Mouse (Mus musculus) embryonic facial prominence, embryonic 12.5 days (tissue): ENCODE results near the gene Rps7. TPM values are rescaled to one million over a fixed set of nuclear protein-coding genes. Genes with fewer than 3 reads are reported as not detected.

ENCODE experiments used
- ATAC-seq: fragments of 200-750 bp; cut with Nextera tagmentation; 2 replicates; pipeline ENCODE4 v1.8.0; 2017; ENCODE audit not compliant: insufficient number of reproducible peaks, insufficient read depth, low FRiP score, low TSS enrichment
- H3K27ac ChIP-seq: fragments of 300-500 bp; sonication (generic); 2 replicates; pipeline ENCODE4 v1.5.1; 2016; ENCODE audit warnings: mild to moderate bottlenecking
- H3K27me3 ChIP-seq: fragments of 300-500 bp; sonication (generic); 2 replicates; pipeline ENCODE4 v1.6.1; 2016; ENCODE audit warnings: mild to moderate bottlenecking, moderate library complexity
- H3K36me3 ChIP-seq: fragments of 300-500 bp; sonication (generic); 2 replicates; pipeline ENCODE4 v1.6.1; 2016; ENCODE audit warnings: mild to moderate bottlenecking
- H3K4me1 ChIP-seq: fragments of 300-500 bp; sonication (generic); 2 replicates; pipeline ENCODE4 v1.6.1; 2016
- H3K4me2 ChIP-seq: fragments of 300-500 bp; sonication (generic); replicated peaks from 2 replicates; pipeline ENCODE4 v1.6.1; 2016; ENCODE audit warnings: mild to moderate bottlenecking, moderate library complexity
- H3K4me3 ChIP-seq: fragments of 300-500 bp; sonication (generic); 2 replicates; pipeline ENCODE4 v1.5.1; 2016; ENCODE audit warnings: mild to moderate bottlenecking
- H3K9ac ChIP-seq: fragments of 300-500 bp; sonication (generic); 2 replicates; pipeline ENCODE4 v1.6.1; 2016; ENCODE audit warnings: mild to moderate bottlenecking, moderate library complexity
- H3K9me3 ChIP-seq: fragments of 300-500 bp; sonication (generic); 2 replicates; pipeline ENCODE4 v1.6.1; 2016; ENCODE audit warnings: mild to moderate bottlenecking, moderate library complexity
- whole genome bisulfite sequencing: fragments of 180-500 bp; shearing (Covaris S2); methylation state at CpG from one replicate; pipeline ENCODE4 v1.1.7; 2016; 5-methylcytosine and 5-hydroxymethylcytosine counted together
- polyA plus RNA-seq: library from polyadenylated mRNA; unstranded; fragments of >200 nt; fragmentation: Nextera tagmentation; extraction: Ambion mirVana; gene quantifications from 2 replicates; pipeline ENCODE4 v1.2.1, GENCODE M21; 2016

Gene Rps7
- polyA plus RNA-seq, 1 experiment from 2014 or later = 761 TPM

DNA sequence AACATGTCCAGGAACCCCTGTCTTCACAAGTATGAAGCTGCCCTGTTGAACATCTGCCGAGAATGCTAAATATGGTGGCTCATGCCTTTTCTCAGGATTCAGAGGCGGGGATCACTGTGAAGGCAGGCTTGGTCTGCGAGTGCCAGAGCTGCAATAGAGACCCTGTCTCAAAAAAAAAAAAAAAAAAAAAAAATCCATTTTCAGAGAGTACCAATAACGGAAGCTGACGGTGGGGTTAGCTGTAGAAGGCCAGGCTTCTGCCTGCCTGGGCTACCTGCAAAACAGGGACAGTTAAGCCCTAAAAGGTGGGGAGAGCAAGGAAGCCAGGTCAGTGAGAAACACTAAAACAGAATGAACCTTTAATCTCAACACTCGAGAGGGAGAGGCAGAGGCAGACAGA is 790 bp upstream of the Rps7 start:
- Histone ChIP-seq H3K9me3 (no peaks in the 10 kb centered on the region), H3K9ac (no peak overlapping the region), H3K4me3 (peak overlapping the region; percentile 89), H3K4me2 (peak overlapping the region; percentile 44), H3K36me3 (peaks cover 31% of the 10 kb centered on the region), H3K27ac (no peak overlapping the region), H3K4me1 (peaks cover 9% of the 10 kb centered on the region), H3K27me3 (no peaks in the 10 kb centered on the region)
- WGBS = 83% methylated on average over 6 of the region's 6 CpGs
- ATAC-seq = no peak

DNA sequence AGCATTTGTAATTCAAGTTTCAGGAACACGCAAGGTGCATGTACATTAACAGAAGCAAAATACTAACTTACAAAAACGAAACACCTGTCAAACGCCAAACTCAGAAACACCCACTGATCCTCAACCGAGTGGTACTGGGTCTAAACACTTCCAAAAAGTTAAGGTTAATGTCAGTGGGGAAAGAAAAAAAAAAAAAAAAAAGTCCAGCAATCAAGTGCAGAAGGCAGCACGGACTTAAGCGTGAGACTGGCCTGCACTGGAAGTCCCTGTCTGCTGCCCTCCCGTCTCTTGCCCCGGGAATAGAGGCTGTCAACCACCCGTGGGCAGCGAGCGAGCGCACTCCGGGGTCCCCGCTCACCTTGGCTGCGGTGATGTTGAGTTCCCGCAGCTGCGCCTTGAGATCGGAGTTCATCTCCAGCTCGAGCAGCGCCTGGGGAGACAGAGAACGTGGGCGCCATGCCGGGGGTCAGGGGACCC is 657 bp downstream of the Rps7 start:
- Histone ChIP-seq H3K9me3 (no peaks in the 10 kb centered on the region), H3K36me3 (peaks cover 45% of the 10 kb centered on the region), H3K4me3 (peak overlapping the region; percentile 89), H3K27me3 (no peaks in the 10 kb centered on the region), H3K4me1 (peaks cover 9% of the 10 kb centered on the region), H3K27ac (peak overlapping the region; percentile 94), H3K4me2 (peak overlapping the region; percentile 84), H3K9ac (peak overlapping the region; percentile 98)
- ATAC-seq = 0 out of 2 replicates have a peak, but pooled peaks have one; percentile 18
- WGBS = 2% methylated on average over 23 of the region's 23 CpGs

DNA sequence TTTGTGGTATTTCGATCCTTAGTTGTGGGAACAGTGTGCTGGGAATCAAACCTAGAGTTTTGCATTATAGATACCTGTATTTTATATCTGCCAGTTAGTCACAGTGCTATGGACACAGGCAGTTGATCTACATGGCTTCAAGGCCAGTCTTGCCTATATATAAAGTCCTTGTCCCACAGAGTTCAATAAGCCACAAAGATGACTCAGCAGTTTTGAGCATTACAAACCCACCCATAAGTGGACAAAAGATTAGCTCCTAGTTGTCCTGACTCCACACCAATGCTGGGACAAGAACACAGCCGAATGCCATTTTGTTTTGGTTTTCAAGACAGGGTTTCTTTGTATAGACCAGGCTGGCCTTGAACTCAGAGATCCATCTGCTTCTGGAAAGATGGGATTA is 7.3 kb downstream of the Rps7 start:
- Histone ChIP-seq H3K9me3 (no peaks in the 10 kb centered on the region), H3K27me3 (no peaks in the 10 kb centered on the region), H3K9ac (no peak overlapping the region), H3K36me3 (peaks cover 55% of the 10 kb centered on the region), H3K4me2 (no peak overlapping the region), H3K4me3 (no peak overlapping the region), H3K27ac (no peak overlapping the region), H3K4me1 (no peaks in the 10 kb centered on the region)
- no peak for ATAC-seq
- WGBS = 90% methylated on average over 2 of the region's 2 CpGs

DNA sequence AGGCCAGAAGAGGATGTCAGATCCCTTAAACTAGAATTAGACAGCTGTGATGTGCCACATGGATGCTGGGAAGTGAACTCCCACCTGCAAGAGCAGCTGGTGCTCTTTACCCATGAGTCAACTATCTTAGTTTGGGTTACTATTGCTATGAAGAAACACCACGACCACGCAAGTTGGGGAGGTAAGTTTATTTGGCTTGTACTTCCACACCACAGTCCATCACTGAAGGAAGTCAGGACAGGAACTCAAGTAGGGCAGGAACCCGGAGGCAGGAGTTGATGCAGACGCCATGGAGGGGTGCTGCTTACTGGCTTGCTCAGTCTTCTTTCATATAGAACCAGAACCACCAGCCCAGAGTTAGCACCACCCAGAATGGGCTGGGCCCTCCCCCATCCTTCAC is 8.7 kb downstream of the Rps7 start:
- Histone ChIP-seq H3K27me3 (no peaks in the 10 kb centered on the region), H3K4me2 (no peak overlapping the region), H3K4me1 (peaks cover 4% of the 10 kb centered on the region; the same call in 1 of the 2 replicates), H3K4me3 (no peak overlapping the region), H3K36me3 (peaks cover 42% of the 10 kb centered on the region), H3K27ac (no peak overlapping the region), H3K9me3 (no peaks in the 10 kb centered on the region), H3K9ac (no peak overlapping the region)
- 70% methylated on average over 4 of the region's 4 CpGs for WGBS
- no peak for ATAC-seq

DNA sequence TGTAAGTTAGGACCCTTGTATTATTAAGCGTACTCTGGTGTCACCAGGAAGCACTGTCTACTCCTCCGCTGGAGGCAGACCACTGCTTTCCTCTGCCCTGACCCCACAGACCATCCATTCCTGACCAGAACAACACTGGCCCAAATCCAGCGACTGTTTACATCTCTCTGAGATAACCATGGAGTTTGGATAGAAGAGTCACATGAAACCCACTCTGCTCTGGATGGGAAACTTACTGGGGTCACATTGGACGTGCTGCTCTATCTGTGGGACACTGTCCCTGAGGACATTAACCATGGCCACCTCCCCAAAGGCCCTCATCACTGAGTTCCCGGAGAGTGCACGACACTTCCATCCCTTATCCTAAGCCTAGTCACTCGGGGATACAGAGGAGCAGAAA is 10.3 kb downstream of the Rps7 start:
- peaks cover 11% of the 10 kb centered on the region; the same call in 1 of the 2 replicates for H3K4me1 ChIP-seq
- H3K9me3 ChIP-seq = no peaks in the 10 kb centered on the region
- no peak overlapping the region for H3K9ac ChIP-seq
- no peak overlapping the region for H3K4me2 ChIP-seq
- no peak overlapping the region for H3K4me3 ChIP-seq
- H3K27ac ChIP-seq = no peak overlapping the region
- peaks cover 25% of the 10 kb centered on the region for H3K36me3 ChIP-seq
- WGBS = 77% methylated on average over 7 of the region's 7 CpGs
- H3K27me3 ChIP-seq = no peaks in the 10 kb centered on the region
- ATAC-seq = no peak

DNA sequence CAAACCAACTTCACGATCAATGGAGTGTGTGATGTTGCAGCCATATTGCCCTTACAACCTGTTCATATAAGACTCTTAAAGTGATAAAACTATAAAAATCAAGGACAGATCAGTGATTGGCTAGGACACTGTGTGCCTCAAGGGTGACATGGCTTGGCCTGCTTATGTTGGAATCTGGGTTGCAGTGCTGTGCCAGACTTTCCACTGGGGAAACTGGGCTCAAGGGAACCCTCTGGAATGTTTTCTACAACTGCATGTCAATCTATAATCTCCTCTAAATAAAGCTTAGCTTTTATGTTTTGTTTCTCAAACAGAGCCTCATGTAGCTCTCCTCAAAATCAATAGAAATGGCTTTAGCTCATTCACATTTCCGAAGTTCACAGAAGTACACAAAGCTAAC is 11.5 kb downstream of the Rps7 start:
- H3K27ac ChIP-seq = no peak overlapping the region
- peaks cover 13% of the 10 kb centered on the region for H3K36me3 ChIP-seq
- H3K9ac ChIP-seq = no peak overlapping the region
- 87% methylated on average over 2 of the region's 2 CpGs for WGBS
- no peak overlapping the region for H3K4me2 ChIP-seq
- ATAC-seq = no peak
- no peaks in the 10 kb centered on the region for H3K27me3 ChIP-seq
- peaks cover 11% of the 10 kb centered on the region; the same call in 1 of the 2 replicates for H3K4me1 ChIP-seq
- H3K4me3 ChIP-seq = no peak overlapping the region
- no peaks in the 10 kb centered on the region for H3K9me3 ChIP-seq

DNA sequence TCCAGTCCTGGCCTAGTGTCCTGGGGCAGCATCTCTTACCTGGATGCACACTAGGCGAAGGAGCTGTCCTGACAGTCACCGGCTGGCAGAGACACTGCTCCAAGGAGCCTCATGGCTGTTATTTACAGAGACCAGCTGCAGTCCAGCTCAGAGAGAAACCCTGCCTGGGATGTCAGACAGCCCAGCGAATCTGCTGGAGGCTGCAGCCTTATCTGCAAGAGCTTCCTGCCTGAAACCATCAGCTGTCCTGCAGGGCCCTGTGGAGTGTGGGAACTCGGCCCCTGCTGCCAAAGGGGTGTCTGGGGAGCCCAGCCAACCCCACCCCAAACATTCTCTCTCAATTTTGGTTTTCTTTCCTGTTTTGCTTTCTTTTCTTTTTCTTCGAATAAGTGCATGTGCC is 12.6 kb downstream of the Rps7 start, which contains the start of gene Colec11:
Gene Colec11, minus strand, starts transcription at position 183 of the 400 bp plus-strand sequence.
- no peaks in the 10 kb centered on the region for H3K27me3 ChIP-seq
- WGBS = 64% methylated on average over 5 of the region's 5 CpGs
- peaks cover 11% of the 10 kb centered on the region; the same call in 1 of the 2 replicates for H3K4me1 ChIP-seq
- peaks cover 3% of the 10 kb centered on the region for H3K36me3 ChIP-seq
- H3K27ac ChIP-seq = no peak within 1 kb of the TSS
- H3K9ac ChIP-seq = no peak within 1 kb of the TSS
- ATAC-seq = no peak
- H3K9me3 ChIP-seq = no peaks in the 10 kb centered on the region
- H3K4me2 ChIP-seq = no peak within 1 kb of the TSS
- no peak within 1 kb of the TSS for H3K4me3 ChIP-seq

DNA sequence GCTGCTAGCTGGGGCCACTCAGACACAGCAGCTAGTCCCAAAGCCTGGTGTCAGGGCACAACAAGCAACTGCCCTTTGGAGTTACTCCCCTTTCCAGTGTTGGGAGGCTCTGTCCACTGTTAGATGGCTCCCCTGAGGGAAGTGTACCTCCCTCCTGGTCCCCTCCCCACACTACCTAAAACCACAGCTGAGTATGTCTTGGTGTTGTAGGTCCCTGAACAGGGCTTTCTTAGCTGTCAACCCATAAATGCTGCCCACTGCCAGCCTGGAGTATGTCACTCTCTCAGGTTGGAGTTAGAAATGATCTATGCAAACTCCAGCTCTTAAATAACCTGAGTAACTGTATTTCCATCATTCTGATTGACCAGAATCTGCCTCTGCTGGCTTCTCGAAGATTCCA is 13.1 kb downstream of the Rps7 start:
- H3K4me2 ChIP-seq = no peak overlapping the region
- WGBS = 81% methylated on average over 1 of the region's 1 CpGs
- no peak overlapping the region for H3K9ac ChIP-seq
- no peak overlapping the region for H3K4me3 ChIP-seq
- H3K4me1 ChIP-seq = peaks cover 11% of the 10 kb centered on the region; the same call in 1 of the 2 replicates
- H3K36me3 ChIP-seq = no peaks in the 10 kb centered on the region
- no peaks in the 10 kb centered on the region for H3K27me3 ChIP-seq
- H3K9me3 ChIP-seq = no peaks in the 10 kb centered on the region
- ATAC-seq = no peak
- no peak overlapping the region for H3K27ac ChIP-seq

DNA sequence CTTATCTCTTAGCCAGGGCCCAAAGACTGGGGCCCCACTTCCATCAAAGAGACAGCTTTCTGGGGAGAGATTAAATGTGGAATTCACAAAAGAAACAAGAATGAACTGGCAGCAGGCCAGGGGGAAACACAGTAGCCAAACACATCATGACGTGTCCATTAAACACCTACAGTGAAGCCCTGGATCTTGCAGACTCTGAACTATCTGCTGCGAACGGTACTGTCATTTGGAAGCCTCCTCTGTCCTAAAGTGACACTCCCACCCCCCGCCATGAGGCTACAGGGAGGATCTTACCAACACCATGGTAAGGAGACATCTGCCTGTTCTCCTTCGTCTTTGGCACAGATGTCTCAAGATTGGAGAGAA is 13.6 kb downstream of the Rps7 start:
- no peaks in the 10 kb centered on the region for H3K36me3 ChIP-seq
- peaks cover 11% of the 10 kb centered on the region; the same call in 1 of the 2 replicates for H3K4me1 ChIP-seq
- no peak overlapping the region for H3K27ac ChIP-seq
- H3K9ac ChIP-seq = no peak overlapping the region
- no peaks in the 10 kb centered on the region for H3K27me3 ChIP-seq
- H3K4me2 ChIP-seq = no peak overlapping the region
- no peak for ATAC-seq
- no peaks in the 10 kb centered on the region for H3K9me3 ChIP-seq
- no peak overlapping the region for H3K4me3 ChIP-seq
- 53% methylated on average over 5 of the region's 5 CpGs for WGBS

DNA sequence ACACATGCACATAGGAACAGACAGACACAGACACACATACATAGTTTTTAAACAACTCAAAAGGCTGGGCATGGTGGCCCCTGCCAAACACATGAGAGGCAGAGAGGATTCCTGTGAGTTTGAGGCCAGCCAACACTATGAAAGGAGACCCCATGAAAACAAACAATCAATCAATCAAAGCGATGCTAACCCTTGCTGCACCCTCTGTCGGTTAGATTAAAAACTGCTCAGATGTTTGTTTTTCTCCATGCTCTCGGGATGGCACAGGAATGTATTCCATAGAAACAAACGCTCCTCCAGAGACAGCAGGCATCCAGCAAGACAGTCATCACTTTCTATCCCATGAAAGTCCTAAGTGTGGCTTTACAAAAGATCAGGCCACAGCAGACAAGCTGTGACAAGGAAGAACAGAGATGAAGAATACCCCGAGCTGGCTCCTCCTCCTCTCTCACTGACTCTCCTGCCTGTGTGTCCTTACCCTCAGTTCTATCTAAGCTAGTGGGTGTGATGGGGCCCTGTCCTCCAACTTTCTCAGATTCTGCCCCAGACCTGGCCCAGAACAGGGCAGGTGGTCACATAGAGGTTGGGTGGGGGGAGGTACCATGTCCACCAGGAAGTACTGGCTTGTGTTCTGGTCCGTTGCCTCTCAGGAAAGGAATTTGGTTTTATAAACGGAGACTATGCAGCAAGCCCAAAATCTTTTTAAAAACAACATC is 14.1 kb downstream of the Rps7 start:
- H3K36me3 ChIP-seq = no peaks in the 10 kb centered on the region
- H3K4me2 ChIP-seq = no peak overlapping the region
- no peaks in the 10 kb centered on the region for H3K27me3 ChIP-seq
- ATAC-seq = no peak
- 28% methylated on average over 7 of the region's 7 CpGs for whole genome bisulfite sequencing
- no peak overlapping the region for H3K4me3 ChIP-seq
- no peaks in the 10 kb centered on the region for H3K9me3 ChIP-seq
- no peak overlapping the region for H3K9ac ChIP-seq
- peaks cover 11% of the 10 kb centered on the region; the same call in 1 of the 2 replicates for H3K4me1 ChIP-seq
- H3K27ac ChIP-seq = no peak overlapping the region

DNA sequence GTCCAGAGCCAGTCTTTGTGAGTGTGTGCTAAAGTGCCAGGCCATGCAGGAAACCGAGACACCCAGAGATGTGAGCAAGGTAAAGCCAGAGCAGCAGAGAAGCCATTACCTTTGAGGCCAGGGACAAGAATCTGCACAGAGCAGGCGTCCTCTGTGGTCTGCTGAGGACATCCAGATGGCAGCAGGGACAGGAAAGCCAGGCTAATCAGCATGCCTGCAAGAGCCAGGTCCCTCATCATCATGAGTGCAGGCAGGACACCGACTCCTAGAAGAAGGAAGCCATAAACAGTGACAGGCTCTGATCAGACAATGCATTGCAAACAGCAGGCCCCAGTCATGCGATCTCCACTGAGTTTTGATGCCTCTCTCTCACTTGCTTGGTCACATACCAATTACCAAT is 18.5 kb downstream of the Rps7 start:
- no peak for ATAC-seq
- 63% methylated on average over 4 of the region's 4 CpGs for WGBS

DNA sequence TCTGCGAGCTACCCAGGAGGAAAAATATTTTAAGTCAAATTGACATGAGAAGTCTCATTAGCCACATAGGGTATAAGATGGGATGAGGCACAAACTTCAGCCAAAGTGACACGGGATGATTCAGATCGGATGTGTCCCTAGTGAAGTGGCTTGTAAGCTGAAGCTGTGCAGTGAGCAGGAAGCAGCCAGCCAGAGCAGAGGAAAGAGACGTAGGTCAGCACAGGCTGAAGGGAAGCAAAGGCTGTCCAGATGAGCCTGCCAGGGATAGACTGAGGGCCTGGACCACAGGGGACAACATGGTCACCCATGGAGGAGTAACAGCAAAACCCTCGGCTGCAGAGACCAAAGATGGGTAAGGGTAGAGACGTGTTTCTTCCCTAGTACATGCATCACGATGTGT is 21.4 kb downstream of the Rps7 start:
- Histone ChIP-seq H3K4me2 (no peak overlapping the region), H3K27me3 (no peaks in the 10 kb centered on the region), H3K9ac (no peak overlapping the region), H3K36me3 (no peaks in the 10 kb centered on the region), H3K27ac (no peak overlapping the region), H3K4me1 (no peaks in the 10 kb centered on the region), H3K9me3 (no peaks in the 10 kb centered on the region), H3K4me3 (no peak overlapping the region)
- WGBS = 67% methylated on average over 7 of the region's 7 CpGs
- ATAC-seq = no peak

More for the DNA sequence above, 18.5 kb downstream of the Rps7 start:
- Histone ChIP-seq H3K9me3 (no peaks in the 10 kb centered on the region), H3K27me3 (no peaks in the 10 kb centered on the region), H3K9ac (no peak overlapping the region), H3K27ac (no peak overlapping the region), H3K4me2 (no peak overlapping the region), H3K4me3 (no peak overlapping the region), H3K36me3 (no peaks in the 10 kb centered on the region), H3K4me1 (peaks cover 10% of the 10 kb centered on the region; the same call in 1 of the 2 replicates)
